Mouse (Mus musculus): ENCODE data around the gene Polr2c. TPM values are rescaled to one million over a fixed set of nuclear protein-coding genes. Genes with fewer than 3 reads are reported as not detected.
A peak's percentile ranks its signal among the peaks of the same experiment; 100 is the strongest.
"Not testable (repeated sequence)": the region's sequence is repeated elsewhere in the genome, so short reads cannot be mapped to it uniquely, and the experiment has no call there.

Gene Polr2c
- polyA plus RNA-seq, 1 experiment from 2014 or later, result 70.4 TPM

GRCm38 (mm10) chr8:94822637-94823560, 34.4 kb upstream of the Polr2c start:
- Histone ChIP-seq H3K4me3 (ENCODE audit: low read depth, low read length) (no peak overlapping the region), H3K9me3 (ENCODE audit: control insufficient read depth, low read length) (no peaks in the 10 kb centered on the region), H3K36me3 (ENCODE audit: control insufficient read depth, insufficient read depth, low read length) (peaks cover 16% of the 10 kb centered on the region), H3K27ac (replicated peaks) (no peak overlapping the region), H3K4me2 (replicated peaks; ENCODE audit: low read depth) (no peak overlapping the region), H3K27me3 (ENCODE audit: control insufficient read depth, insufficient read depth, low read length) (no peaks in the 10 kb centered on the region), H3K9ac (ENCODE audit: low read length) (no peak overlapping the region), H3K4me1 (replicated peaks; ENCODE audit: control insufficient read depth, insufficient read depth) (no peaks in the 10 kb centered on the region)
- DNase-seq (ENCODE audit: low spot score) (peak; percentile 76), ATAC-seq (ENCODE audit: low FRiP score, low TSS enrichment) (peak; percentile 52)
- TF ChIP-seq CTCF (IDR thresholded peaks at IDR 0.05; ENCODE audit: low read depth) (peak; percentile 84), EP300 (optimal IDR thresholded peaks at IDR 0.05) (no peak)
- 79% methylated on average over 23 of the region's 23 CpGs for WGBS

- Histone ChIP-seq H3K27ac (replicated peaks) (no peak overlapping the region), H3K4me1 (replicated peaks; ENCODE audit: control insufficient read depth, insufficient read depth) (no peaks in the 10 kb centered on the region), H3K27me3 (ENCODE audit: control insufficient read depth, insufficient read depth, low read length) (no peaks in the 10 kb centered on the region), H3K36me3 (ENCODE audit: control insufficient read depth, insufficient read depth, low read length) (peaks cover 20% of the 10 kb centered on the region), H3K4me3 (ENCODE audit: low read depth, low read length) (no peak overlapping the region), H3K9me3 (ENCODE audit: control insufficient read depth, low read length) (no peaks in the 10 kb centered on the region), H3K4me2 (replicated peaks; ENCODE audit: low read depth) (no peak overlapping the region), H3K9ac (ENCODE audit: low read length) (no peak overlapping the region)
- ATAC-seq (ENCODE audit: low FRiP score, low TSS enrichment), result no peak
- DNase-seq (ENCODE audit: low spot score), result no peak
- WGBS, result 83% methylated on average over 6 of the region's 6 CpGs
- TF ChIP-seq EP300 (optimal IDR thresholded peaks at IDR 0.05) (no peak), CTCF (IDR thresholded peaks at IDR 0.05; ENCODE audit: low read depth) (no peak)
These were observed 32.1 kb upstream of the Polr2c start for GRCm38 (mm10) chr8:94825170-94825569.

GRCm38 (mm10) chr8:94826210-94826609, 31.0 kb upstream of the Polr2c start:
- H3K36me3 ChIP-seq (ENCODE audit: control insufficient read depth, insufficient read depth, low read length), result peaks cover 20% of the 10 kb centered on the region
- no peak for ATAC-seq (ENCODE audit: low FRiP score, low TSS enrichment)
- no peaks in the 10 kb centered on the region for H3K9me3 ChIP-seq (ENCODE audit: control insufficient read depth, low read length)
- no peak for DNase-seq (ENCODE audit: low spot score)
- no peak overlapping the region for H3K4me3 ChIP-seq (ENCODE audit: low read depth, low read length)
- no peak overlapping the region for H3K4me2 ChIP-seq (replicated peaks; ENCODE audit: low read depth)
- WGBS, result 95% methylated on average over 5 of the region's 5 CpGs
- TF ChIP-seq CTCF (IDR thresholded peaks at IDR 0.05; ENCODE audit: low read depth) (no peak), EP300 (optimal IDR thresholded peaks at IDR 0.05) (no peak)
- H3K4me1 ChIP-seq (replicated peaks; ENCODE audit: control insufficient read depth, insufficient read depth), result no peaks in the 10 kb centered on the region
- no peak overlapping the region for H3K9ac ChIP-seq (ENCODE audit: low read length)
- H3K27me3 ChIP-seq (ENCODE audit: control insufficient read depth, insufficient read depth, low read length), result no peaks in the 10 kb centered on the region
- H3K27ac ChIP-seq (replicated peaks), result no peak overlapping the region

GRCm38 (mm10) chr8:94828284-94828683, 29.0 kb upstream of the Polr2c start:
- WGBS, result 83% methylated on average over 6 of the region's 6 CpGs
- peaks cover 22% of the 10 kb centered on the region for H3K36me3 ChIP-seq (ENCODE audit: control insufficient read depth, insufficient read depth, low read length)
- no peak overlapping the region for H3K4me3 ChIP-seq (ENCODE audit: low read depth, low read length)
- no peaks in the 10 kb centered on the region for H3K27me3 ChIP-seq (ENCODE audit: control insufficient read depth, insufficient read depth, low read length)
- no peak overlapping the region for H3K27ac ChIP-seq (replicated peaks)
- DNase-seq (ENCODE audit: low spot score) (no peak), ATAC-seq (ENCODE audit: low FRiP score, low TSS enrichment) (no peak)
- H3K9ac ChIP-seq (ENCODE audit: low read length), result no peak overlapping the region
- H3K4me1 ChIP-seq (replicated peaks; ENCODE audit: control insufficient read depth, insufficient read depth), result no peaks in the 10 kb centered on the region
- no peak overlapping the region for H3K4me2 ChIP-seq (replicated peaks; ENCODE audit: low read depth)
- no peaks in the 10 kb centered on the region for H3K9me3 ChIP-seq (ENCODE audit: control insufficient read depth, low read length)
- TF ChIP-seq EP300 (optimal IDR thresholded peaks at IDR 0.05), result no peak
- TF ChIP-seq CTCF (IDR thresholded peaks at IDR 0.05; ENCODE audit: low read depth), result no peak

- H3K36me3 ChIP-seq (ENCODE audit: control insufficient read depth, insufficient read depth, low read length); DNase-seq (ENCODE audit: low spot score); H3K9ac ChIP-seq (ENCODE audit: low read length); ATAC-seq (ENCODE audit: low FRiP score, low TSS enrichment); H3K4me1 ChIP-seq (replicated peaks; ENCODE audit: control insufficient read depth, insufficient read depth); H3K4me2 ChIP-seq (replicated peaks; ENCODE audit: low read depth); H3K9me3 ChIP-seq (ENCODE audit: control insufficient read depth, low read length); H3K27me3 ChIP-seq (ENCODE audit: control insufficient read depth, insufficient read depth, low read length); H3K4me3 ChIP-seq (ENCODE audit: low read depth, low read length); H3K27ac ChIP-seq (replicated peaks): not testable (repeated sequence)
- WGBS, result 60% methylated on average over 7 of the region's 7 CpGs
These were observed 23.3 kb upstream of the Polr2c start for GRCm38 (mm10) chr8:94833901-94834405.

- H3K27me3 ChIP-seq (ENCODE audit: control insufficient read depth, insufficient read depth, low read length); H3K4me3 ChIP-seq (ENCODE audit: low read depth, low read length); H3K9me3 ChIP-seq (ENCODE audit: control insufficient read depth, low read length); H3K36me3 ChIP-seq (ENCODE audit: control insufficient read depth, insufficient read depth, low read length); H3K4me2 ChIP-seq (replicated peaks; ENCODE audit: low read depth); H3K4me1 ChIP-seq (replicated peaks; ENCODE audit: control insufficient read depth, insufficient read depth); H3K27ac ChIP-seq (replicated peaks); H3K9ac ChIP-seq (ENCODE audit: low read length); ATAC-seq (ENCODE audit: low FRiP score, low TSS enrichment); DNase-seq (ENCODE audit: low spot score): not testable (repeated sequence)
- WGBS, result 96% methylated on average over 13 of the region's 13 CpGs
These were observed 21.5 kb upstream of the Polr2c start for GRCm38 (mm10) chr8:94835751-94836150.

Data from stomach, postnatal 0 days (tissue).